Comparison of ENCODE assay signal across 15 mouse cellular contexts in the genomic region with DNA sequence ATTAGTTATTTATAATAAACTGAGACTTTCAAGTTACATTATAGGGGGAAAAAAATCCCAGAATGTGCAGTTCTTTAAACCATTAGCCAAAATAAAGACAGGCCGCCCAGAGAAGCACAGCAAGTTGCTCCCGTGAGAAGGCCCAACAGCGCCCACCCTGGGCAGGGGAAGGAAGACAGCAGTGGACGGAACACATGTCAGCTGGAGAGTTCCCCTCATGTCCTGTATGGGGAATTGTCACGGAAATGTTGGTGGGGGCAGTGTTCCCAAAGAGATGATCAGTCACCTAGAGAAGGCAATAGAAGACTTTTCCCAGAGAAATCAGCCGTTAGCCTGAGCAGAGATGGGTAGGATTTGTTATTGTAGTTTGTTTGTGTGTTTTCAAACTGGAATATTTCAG. TPM values are rescaled to one million over a fixed set of nuclear protein-coding genes. Genes with fewer than 3 reads are reported as not detected.
DNase-seq lines count a peak whose midpoint lies in the region; ATAC-seq and TF ChIP-seq lines count a peak whose summit lies in the region.
"Had no signal": no experiment of that assay in that cellular context is flagged by ENCODE, and none has a peak within 500 bp of the region (broad histone marks: within the 10 kb centered on the region; RNA-seq: fewer than 3 reads in every experiment).

No protein-coding gene starts in this region.

- H3K4me1 ChIP-seq in ES-Bruce4 (ENCODE audit: control insufficient read depth, insufficient read depth, low read length) = no peaks in the 10 kb centered on the region
- peaks cover 3% of the 10 kb centered on the region; the same call in 1 of the 2 replicates for H3K4me1 ChIP-seq in cortical plate, adult 2 months (ENCODE audit: control insufficient read depth, insufficient read depth, low read length)

- no peak for ATAC-seq in frontal cortex, adult (ENCODE audit: low TSS enrichment)

- TF ChIP-seq CTCF in ES-Bruce4 (IDR thresholded peaks at IDR 0.05; ENCODE audit: low read depth, low read length) = peak; percentile 36
- TF ChIP-seq CTCF in cortical plate, adult 2 months (IDR thresholded peaks at IDR 0.05; ENCODE audit: extremely low read depth, insufficient read depth, low read length) = 0 out of 2 replicates have a peak, but pooled peaks have one; percentile 8

- no peak for TF ChIP-seq POLR2A in ES-Bruce4 (IDR thresholded peaks at IDR 0.05; ENCODE audit: insufficient read depth, low read length)
- TF ChIP-seq POLR2A in cortical plate, adult 2 months (IDR thresholded peaks at IDR 0.05; ENCODE audit: extremely low read depth, insufficient read depth, low read length) = no peak

- H3K27ac ChIP-seq in ES-Bruce4 (ENCODE audit: insufficient read depth, low read length) = no peak overlapping the region
- H3K27ac ChIP-seq in cortical plate, adult 2 months (ENCODE audit: insufficient read depth, low read length) = no peak overlapping the region
- H3K27ac ChIP-seq: hindbrain, embryonic 12.5 days had no signal

- no peaks in the 10 kb centered on the region for H3K36me3 ChIP-seq in ES-Bruce4 (ENCODE audit: control insufficient read depth, insufficient read depth, low read length, poor library complexity, severe bottlenecking)
- H3K36me3 ChIP-seq: hindbrain, embryonic 12.5 days had no signal

- intact Hi-C loops in gastrocnemius, postnatal 14 days (cut with DNase I; ENCODE audit: low total_unique reads) = no loop called here

- no peak overlapping the region for H3K4me3 ChIP-seq in ES-Bruce4 (ENCODE audit: low read depth, low read length)
- no peak overlapping the region for H3K4me3 ChIP-seq in cortical plate, adult 2 months (ENCODE audit: insufficient read depth, low read length)
- H3K4me3 ChIP-seq: erythroblast, embryonic 14.5 days; hindbrain, embryonic 12.5 days had no signal

- H3K9ac ChIP-seq in ES-Bruce4 (ENCODE audit: low read depth, poor library complexity, severe bottlenecking) = no peak overlapping the region
- H3K9ac ChIP-seq: hindbrain, embryonic 12.5 days had no signal

- H3K27me3 ChIP-seq in ES-Bruce4 (ENCODE audit: control insufficient read depth, insufficient read depth, low read length, poor library complexity, severe bottlenecking) = no peaks in the 10 kb centered on the region
- H3K27me3 ChIP-seq: hindbrain, embryonic 12.5 days had no signal

- TF ChIP-seq EP300 in ES-Bruce4 (IDR thresholded peaks at IDR 0.05; ENCODE audit: insufficient read depth, low read depth, low read length) = no peak

- no peaks in the 10 kb centered on the region for H3K9me3 ChIP-seq in ES-Bruce4 (replicated peaks; ENCODE audit: control insufficient read depth, insufficient read depth, low read length, poor library complexity, severe bottlenecking)
- H3K9me3 ChIP-seq: hindbrain, embryonic 12.5 days had no signal

- peak; percentile 30 for DNase-seq in gastrocnemius, postnatal 14 days
- DNase-seq in gastrocnemius, postnatal 25 days = no peak
- DNase-seq in kidney, postnatal 14 days = peak; percentile 40
- DNase-seq in kidney, adult 18-20 months = no peak
- no peak for DNase-seq in adrenal gland, adult 18-20 months (ENCODE audit: low spot score in 2 of 2)
- DNase-seq: cerebellum, postnatal 36 days; spleen, adult 18-20 months had no signal

RNA-seq across cellular contexts. Expression of a gene that starts 42.3 kb away (rescaled TPM):
- total RNA-seq in gastrocnemius, postnatal 14 days (2021) = not detected
- not detected for total RNA-seq in gastrocnemius, postnatal 25 days (2021)
- polyA plus RNA-seq in ES-Bruce4 (2011; ENCODE audit: insufficient read depth, insufficient read length, low read depth, missing spikeins) = not detected in 2 replicates
- not detected in 2 replicates for polyA plus RNA-seq in cortical plate, adult 2 months (2012; rRNA removed)
- not detected for total RNA-seq in adrenal gland, adult 18-20 months (2021)
- total RNA-seq: layer of hippocampus, adult 8-10 months; left cerebral cortex, postnatal 25 days; megakaryocyte, adult 5-6 weeks had no signal
- polyA plus RNA-seq: erythroblast, embryonic 14.5 days had no signal

Comparison
In these comparisons a context has a peak if more than half of its experiments do, and no peak if none do; other contexts are left out.
1. DNase-seq: peak in gastrocnemius, postnatal 14 days (single experiment) and kidney, postnatal 14 days (single experiment); none in gastrocnemius, postnatal 25 days (single experiment), kidney, adult 18-20 months (single experiment) and adrenal gland, adult 18-20 months (0 of 2).